Mouse (Mus musculus) kidney, postnatal 25 days (tissue): ENCODE data around the gene B3gnt8.

Source experiments
- DNase-seq, 2 experiments: peaks; one replicate each; pipeline ENCODE4 v3.0.0; 2021; ENCODE audit warnings: mixed read lengths in 2 of 2

The B3gnt8 gene

DNA sequence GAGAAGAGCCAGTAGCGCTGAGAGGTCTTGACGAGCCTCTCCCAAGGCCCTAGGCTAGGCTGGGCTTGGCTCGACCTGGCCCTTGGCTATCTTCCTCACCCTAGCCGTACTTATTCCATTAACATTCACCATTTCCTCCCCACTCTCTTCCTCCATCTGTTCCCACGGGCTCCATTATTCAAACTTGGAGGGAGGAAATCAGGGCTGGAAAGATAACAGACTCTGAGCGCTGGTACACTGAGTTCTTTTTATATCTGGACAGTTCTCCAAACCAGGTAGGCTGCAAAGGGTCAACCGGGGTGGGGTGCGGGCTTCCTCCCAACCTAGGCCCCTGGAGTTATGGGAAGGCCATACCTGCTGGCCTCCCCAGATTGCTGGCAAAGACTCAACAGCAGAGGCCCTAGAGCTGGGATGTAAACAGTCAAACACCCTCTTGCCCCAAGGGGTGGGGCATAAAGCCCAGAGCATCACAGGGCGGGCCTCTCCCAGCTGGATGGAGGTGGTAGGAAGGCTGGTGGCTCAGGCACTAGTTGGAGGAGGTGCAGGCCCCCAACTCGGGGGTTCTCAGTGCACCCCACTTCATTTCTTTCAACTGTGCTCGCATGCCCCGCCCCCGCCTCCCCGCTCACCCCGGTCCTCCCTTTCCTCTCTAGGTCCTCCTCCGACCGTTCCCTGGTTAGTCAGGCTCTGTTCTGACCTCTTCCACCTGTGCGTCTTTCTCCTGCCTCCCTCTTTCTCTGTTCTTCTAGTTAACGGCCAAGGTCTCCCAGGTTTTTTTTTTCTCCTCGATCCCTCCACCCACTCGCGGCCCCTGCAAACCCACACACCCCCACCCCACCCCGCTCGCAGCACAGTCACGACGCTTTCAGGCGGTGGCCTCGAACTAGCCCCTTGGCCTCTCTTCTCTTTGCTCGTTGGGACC is at the start of gene B3gnt8:
TSS of gene B3gnt8 (plus strand) at position 146 of the 922 bp plus-strand sequence.
- peak; percentile 32 to 74 for DNase-seq

DNA sequence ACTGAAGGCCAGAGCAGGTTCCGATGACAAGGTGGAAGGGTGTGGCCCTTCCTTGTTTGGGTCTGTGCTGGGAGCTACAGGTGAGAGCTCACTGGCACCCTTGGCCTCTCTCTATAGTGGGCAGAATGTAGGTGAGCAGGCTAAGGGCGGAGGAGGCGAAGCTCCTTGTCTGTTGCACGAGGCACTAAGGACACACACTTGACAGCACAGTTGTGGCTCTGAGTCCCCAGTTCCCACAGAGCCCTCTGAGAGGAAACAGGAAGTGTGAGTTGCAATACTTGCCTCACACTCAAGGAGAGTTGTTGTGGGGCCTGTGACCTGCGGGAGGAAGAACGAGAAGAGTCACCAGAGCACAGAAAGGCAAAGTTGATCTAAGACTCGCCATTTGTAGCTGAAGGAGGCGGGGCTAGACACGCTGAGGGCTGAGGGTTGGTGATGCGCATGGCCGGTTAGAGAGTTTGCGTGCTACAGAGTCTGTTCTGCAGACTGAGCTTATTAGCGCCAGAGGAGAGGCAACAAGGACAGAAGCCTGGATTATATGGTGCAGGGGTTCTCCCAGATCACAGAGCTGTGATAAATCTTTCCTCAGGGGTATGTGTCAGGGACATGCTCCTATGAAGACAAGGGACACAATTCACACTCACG is 49.5 kb upstream of the B3gnt8 start:
- DNase-seq: peak; percentile 44 to 56

DNA sequence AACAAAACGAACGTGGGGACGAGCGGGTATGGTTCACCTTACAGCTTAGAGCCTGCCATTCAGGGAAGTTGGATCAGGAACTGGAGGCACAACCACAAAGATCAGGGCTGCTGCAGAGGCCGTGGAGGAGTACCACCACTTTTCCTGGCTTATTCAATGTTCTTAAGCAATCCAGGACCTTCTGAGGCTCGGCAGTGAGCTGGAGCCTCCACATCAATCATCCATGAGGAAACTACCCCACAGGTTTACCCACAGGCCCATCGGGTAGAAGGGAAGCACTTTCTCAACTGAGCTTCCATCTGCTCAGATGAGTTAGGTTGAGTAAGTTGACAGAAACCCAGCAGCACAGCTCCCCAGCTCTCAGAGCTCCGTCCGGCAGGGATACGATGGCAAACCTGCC is 47.0 kb upstream of the B3gnt8 start:
- DNase-seq: no peak

DNA sequence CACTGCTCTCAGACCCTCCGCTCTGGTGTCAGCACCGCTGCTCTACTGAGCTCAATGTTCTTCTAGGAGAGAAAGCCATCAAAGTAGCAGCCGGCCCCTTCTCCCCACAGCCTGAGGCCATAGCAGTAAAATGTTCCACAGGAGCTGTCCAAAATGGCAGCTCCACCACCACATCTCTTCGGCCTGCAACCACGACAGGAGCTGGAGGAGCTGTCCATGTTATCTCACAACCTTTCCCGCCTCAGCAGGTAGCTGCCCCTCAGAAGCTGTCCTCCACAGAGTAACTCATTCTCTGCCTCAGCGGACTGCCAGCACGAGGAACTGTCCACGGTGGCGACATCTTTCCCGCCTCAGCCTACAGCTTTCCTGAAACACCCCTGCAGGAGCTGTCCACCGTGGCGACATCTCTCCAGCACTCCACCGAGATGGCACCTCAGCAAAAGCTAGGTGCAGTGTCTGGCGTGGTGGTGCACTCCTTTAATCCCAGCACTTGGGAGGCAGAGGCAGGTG is 44.1 kb upstream of the B3gnt8 start:
- no peak for DNase-seq

DNA sequence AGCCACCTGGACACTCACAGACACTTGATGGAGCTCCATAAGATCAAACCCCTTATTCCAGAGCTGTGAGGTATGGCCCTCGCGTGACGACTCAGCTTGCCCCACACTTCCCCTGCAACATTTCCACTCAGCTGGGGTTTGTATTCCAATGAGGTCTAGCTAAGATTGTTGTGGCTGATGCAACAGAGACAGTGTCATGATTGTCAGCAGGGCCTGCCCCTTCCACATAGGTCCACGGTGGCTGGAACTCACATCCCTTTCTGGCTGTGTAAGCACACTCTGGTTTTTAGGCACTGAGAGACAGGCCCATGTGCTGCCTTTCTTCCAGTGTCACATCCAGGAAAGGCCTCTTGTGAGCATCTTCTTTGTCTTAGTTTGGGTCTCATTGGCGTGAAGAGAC is 41.8 kb upstream of the B3gnt8 start:
- DNase-seq: no peak

DNA sequence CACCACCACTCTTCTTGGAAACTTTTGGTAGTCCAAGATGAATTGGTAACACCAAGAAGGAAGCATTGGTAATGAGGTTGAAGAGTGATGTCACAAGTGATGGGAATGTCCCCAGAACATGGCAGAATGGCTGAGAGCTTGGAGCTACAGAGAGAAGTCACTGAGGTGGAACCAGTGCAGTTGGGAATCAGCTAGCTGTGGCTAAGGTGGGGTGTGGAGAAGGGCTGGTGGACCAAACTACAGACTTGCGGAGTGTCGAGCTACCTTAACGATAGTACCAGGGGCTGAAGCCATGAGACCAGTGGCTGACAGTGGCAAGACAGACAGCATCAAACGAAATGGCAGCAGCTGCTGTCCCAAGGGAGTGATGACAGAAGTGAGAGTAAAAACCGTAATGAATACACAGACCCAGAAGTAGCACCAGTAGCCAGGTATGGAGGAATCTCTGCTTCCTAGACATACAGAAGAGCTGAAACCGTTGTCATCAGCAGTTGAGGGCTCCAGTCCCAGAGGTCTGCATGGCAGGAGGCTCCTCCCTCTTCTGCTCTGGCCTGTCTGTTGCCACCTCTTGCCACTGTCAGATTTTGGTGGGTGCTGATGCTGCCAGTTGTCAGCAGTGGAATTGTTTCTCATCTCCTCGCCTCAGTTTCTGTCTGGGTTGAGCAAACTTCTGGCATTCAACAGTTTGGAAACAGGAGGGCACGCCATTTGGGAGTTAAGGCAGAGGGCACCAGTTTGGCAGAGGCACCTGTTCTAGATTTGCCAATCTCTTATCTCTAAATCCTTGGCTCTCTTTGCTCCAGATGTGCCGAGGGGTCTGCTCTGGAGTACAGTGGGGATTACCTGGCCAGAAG is 40.9 kb upstream of the B3gnt8 start:
- no peak for DNase-seq

DNA sequence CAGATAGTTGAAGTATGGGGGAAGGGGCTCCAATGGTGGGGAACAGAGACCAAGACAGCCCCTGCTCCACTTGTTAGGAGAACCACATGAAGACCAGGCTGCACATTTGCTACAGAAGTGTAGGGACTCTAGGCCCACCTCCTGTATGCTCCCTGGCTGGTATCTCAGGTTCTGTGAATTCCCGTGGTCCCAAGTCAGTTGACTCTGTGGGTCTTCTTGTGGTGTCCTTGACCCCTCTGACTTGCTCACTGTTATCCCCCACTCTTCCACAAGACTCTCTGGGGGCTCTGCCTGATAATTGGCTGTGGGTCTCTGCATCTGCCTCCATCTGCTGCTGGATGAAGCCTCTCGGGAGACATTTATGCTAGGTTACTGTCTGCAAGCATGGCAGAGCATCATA is 35.2 kb upstream of the B3gnt8 start:
- DNase-seq: no peak

DNA sequence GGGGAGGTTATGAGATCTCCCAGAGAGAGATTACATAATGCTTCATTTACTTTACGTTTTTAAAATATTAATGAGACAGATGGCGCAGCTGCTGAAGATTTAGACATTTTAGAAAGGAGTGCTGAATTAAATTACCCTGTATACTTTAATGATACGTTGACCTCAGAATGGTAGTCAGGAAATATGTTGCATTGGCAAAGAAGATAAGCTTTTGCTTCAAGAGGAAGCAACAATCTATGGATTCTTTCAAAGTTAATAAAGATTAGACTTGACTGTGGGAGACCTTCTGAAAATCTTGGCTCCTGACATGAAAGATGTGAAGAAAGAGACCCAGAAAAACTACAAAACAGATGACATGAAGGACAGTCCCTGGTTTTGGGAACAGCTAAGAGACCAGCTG is 32.6 kb upstream of the B3gnt8 start:
- no peak for DNase-seq

DNA sequence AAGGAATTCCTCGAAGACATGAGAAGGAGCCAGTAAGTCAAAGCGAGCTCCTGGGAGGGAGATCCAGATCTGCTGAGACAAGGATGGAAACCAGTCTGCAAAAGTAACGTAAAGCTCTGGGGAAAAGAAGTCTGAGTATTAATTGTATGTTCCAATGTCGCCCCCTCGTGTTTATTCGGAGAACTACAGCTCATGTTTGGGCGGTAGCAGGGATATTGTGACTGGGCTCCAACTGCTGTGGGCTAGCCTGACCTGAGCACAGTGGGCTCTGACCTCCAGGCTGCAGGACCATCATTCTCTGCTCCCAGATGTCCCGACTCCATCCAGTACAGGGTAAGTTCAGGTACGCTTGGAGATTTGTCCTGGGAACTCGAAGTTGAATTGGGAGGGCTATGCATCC is 26.8 kb upstream of the B3gnt8 start:
- peak; percentile 58 to 89 for DNase-seq

DNA sequence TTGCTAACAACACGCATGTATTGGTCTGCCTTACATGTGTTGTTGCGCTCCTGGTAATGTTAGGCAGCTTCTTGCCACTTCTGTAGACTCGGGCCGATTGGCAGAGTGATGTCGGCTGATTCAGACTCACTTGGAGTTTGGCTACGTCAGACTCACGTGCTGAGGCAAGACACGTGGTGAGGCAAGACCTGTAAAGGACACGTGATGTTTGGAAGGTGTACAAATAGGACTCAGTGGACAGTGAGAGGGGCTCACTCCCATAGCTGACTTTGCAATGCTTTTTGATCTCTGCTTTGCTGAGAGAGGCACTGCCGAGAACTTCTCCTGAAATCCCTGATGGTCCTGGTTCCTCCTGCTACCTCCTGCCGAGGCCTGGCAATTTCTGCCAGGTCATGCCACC is 25.8 kb upstream of the B3gnt8 start:
- no peak for DNase-seq

DNA sequence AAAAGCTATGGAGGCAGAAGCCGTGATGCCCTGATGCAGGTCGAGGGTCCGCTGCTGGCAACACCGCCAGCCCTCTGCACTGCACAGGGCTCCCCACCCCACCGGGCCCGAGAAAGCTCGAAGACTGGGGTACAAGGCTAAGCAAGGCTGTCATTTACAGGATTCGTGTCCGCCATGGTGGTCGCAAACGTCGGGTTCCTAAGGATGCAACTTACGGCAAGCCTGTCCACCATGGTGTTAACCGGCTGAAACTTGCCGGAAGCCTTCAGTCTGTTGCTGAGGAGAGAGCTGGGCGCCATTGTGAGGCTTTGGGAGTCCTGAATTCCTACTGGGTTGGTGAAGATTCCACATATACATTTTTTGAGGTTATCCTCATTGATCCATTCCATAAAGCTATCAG is 25.1 kb upstream of the B3gnt8 start:
- no peak for DNase-seq

DNA sequence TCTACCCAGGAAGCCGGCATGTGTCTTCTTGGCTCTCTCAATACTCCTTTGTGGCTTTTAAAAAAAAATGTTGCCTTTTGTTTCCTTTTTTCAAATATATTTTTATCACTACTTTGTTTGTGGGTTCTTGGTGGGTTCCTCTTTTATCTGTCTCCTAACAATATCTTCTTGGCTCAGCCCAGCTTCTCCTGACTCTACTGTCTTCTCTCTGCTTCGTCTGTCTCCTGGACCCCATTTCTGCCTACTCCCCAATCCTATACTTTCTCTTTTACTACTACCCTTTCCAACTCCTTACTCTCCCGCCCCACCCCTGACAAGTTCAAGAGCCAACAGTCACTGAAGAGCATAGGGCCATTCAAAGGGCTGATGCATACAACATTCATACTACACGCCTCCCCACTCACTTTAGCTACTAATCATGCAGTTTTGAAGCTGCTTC is 19.8 kb upstream of the B3gnt8 start:
- DNase-seq: peak in 1 of 2 experiments; percentile 29

DNA sequence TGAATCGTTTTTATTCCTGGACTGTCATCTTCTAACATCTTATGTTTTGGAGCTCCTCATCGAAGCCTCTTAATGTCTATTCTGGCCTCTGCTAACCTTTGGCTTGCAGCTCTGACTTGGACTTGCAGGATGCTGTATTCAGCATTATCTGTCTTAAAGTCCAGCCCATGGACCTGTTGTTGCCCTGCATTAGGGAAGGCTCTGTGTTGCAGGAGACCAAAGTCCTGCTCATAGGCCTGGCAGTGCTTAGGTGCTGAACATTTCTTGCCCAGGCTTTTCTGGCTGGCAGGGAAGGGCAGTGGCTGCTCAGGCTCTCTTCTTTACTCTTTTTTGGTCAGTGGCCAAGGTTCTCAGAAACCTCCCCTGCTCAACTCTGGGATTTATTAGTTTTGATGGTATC is 19.3 kb upstream of the B3gnt8 start:
- peak; percentile 70 to 92 for DNase-seq

DNA sequence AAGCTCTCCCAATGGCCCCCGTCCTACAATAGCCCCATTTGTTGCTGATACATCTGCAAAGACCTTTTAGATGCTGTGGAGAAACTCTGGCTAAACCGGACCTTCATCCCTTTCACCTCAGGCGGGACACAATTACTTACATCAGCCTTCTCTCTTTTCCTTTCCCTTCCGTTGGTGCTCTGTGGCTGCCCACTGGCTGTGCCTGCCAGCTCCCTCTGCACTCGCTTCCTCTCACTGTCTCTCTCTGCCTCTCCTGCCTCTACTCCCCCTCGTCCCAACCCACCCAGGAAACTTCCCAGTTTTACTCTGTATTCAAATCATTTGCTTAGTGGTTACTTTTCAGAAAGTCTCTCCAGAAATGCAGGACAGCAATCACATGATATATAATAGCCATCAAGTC is 16.4 kb upstream of the B3gnt8 start:
- peak in 1 of 2 experiments; percentile 29 for DNase-seq

DNA sequence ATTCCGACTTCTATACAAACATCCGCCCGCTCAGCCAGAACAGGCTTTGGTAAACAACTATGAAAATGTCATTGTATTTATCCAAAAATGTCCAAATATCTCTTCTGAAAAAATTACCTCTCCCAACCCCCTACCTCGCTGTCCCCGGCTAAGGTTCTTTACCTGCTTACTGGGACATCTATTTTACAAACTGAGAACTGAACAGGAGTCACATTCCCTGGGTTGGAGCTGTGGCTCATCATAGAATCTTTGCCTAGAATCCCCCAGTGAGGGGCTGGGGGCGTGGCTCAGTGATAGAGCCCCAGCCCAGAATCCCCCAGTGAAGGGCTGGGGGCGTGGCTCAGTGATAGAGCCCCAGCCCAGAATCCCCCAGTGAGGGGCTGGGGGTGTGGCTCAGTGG is 15.0 kb upstream of the B3gnt8 start:
- DNase-seq: peak in 1 of 2 experiments; percentile 29

DNA sequence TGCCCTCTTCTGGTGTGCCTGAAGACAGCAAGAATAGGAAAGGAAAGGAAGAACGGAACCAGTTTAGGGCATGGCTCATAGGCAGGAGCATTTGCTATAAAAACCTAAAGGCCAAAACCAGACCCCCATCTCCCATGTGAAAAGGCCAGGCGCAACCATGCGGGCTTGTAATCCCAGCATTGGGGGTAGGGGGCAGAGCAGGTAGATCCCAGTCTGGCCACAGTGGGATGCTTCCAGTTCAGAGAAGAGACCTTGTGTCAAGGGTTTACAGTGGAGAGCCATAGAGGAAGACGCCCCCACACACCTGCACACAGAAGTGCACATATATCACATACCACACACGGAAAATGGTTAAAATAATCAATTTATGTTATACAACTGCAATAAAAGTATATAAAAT is 12.4 kb upstream of the B3gnt8 start:
- peak in 1 of 2 experiments; percentile 27 for DNase-seq

DNA sequence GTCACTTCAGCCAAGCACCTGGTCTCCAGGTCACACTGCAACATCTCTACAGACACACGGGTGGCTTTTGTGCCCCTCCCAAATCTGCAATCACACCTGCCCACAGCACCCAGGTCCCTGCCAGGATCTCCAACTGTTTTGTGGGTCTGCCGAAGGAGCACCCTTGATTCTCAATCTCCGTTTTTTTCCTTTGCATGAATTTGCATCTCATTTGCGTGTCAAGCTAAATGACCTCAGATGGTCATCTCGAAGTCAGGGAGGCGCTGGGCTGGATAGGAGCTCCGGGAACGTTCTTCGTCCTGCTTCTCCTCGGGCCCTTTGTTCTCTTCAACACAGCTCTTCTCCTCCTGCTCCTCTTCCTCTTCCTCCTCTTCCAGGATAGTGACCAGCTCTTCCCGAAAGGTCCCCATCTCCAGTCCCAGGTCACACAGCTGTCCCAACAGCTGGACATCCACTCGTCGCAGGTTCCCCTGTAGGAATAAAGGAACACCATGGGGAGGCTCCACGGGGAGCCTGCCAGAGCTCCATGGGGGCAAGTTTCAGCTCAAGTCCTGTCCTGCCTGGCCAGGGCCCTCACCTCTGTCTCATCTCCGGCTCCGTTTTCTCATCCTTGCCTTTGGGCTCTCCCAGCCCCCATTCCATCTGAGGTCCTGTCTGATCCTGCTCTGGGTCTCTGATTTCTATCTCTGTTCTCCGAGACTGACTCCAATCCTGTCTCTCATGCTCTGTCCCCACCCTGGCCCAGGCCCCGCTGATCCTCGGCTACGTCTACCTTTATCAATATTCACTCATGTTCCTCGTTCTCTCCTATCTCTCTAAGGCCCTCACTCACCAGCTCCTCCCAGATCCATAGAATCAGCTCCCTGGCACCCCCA is 11.4 kb upstream of the B3gnt8 start:
- peak; percentile 50 to 62 for DNase-seq

DNA sequence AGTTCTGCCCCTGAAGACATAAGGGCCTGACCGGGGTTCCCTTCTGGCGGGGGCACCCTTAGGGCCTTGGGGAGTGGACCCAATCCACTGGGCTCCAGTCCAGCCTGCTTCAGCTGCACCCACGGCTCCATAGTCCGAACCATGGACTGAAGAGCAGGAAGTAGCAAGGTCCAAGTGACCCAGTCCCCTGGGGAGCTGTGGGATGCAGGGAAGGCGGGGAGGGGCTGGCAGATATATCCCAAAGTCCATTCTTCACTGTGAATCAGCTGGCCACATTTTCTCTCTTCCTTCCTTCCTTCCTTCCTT is 10.8 kb upstream of the B3gnt8 start, which contains the start of gene Erich4:
TSS of gene Erich4 (minus strand) at position 187 of the 306 bp plus-strand sequence.
- DNase-seq: peak; percentile 87 to 95

DNA sequence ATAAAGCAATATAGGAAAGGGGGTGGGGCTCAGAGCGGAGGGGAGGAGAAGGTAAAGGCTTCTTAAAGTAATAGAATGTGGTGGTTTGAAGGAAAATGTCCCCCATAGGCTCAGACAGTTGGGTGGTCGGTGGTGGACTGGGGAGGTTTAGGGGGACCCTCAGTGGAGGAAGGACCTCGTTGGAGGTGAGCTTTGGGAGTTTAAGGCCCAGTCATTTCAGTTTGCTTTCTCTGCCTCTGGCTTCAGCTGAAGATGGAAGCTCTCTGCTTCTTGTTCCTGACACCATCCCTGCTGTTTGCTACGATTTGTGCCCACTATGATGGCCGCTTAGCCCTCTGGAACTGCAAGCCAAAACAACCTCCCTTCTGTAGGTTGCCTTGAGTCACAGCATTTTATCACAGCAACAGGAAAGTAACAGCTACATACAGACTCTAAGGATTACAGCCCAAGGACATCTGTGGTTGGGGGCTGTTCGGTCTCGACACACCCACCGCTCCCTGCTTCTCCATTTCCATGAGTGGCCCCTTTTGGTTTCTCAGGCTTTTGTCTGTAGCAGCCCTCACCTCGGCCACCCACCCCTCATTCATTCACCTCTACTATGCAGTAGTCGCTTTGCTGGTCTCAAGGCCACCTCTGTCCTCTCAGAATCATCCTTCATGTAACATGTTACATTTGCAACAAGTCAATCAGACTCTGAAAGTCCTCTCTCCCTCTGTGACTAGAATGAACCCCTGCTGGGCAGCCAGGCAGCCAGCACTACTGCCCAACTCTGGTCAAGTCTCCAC is 8.9 kb upstream of the B3gnt8 start:
- peak in 1 of 2 experiments; percentile 29 for DNase-seq

DNA sequence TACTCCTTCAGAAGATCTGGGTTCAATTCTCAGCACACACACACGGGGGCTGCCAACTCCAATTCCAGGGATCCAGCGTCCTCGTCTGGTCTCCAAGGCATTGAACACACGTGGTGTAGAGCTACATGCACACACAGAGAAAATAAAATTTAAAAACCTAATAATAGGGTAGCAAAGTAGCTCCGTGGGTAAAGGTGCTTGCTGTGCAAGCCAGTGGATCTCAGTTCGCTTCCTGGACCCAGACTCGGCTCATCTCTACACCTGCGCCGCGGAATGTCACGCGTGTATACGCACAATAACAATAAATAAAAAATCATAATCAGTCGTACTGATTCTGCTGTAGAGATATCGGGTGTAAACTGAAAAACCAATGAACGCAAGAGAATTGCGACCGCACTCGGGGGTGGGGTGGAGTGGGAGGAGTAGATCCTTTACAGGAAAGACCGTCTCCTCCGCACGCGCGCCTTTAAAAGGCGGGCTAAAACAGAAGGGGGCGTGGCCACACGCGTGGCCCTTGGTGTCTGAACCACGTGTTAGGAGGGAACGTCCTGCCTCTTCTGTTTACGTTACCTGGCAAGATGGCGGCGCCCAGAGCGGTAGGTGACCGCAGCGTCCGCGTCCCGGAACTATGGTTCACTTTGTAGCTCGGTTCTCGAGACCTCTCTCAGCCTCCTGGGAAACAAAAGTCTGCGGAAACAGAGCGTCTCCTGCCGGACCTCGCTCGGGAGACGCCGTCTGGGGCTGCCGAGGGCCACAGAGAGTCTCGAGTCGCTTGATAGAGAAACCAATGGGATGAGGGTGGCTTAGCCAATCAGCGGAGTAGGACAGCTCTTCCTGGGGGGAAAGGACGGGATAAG is 7.4 kb upstream of the B3gnt8 start, which contains the start of gene Dmac2:
TSS of gene Dmac2 (plus strand) at position 550 of the 857 bp plus-strand sequence.
- DNase-seq: peak; percentile 97
